Mouse (Mus musculus) small intestine, adult 2 months (tissue): ENCODE measurements at regions not wholly inside any gene's neighbourhood (a gene's known extent, or its start where the extent isn't known, plus 50 kb on each side); places are given as distances from the start of the nearest gene placed in this dataset.

Experiments
- H3K27ac ChIP-seq: fragments of 200-500 bp; 2 replicates; pipeline ENCODE4 v1.5.1; 2012; ENCODE audit warnings: low read depth, low read length, control low read depth, inconsistent platforms; ENCODE audit not compliant: insufficient read depth
- H3K27me3 ChIP-seq: fragments of 200-500 bp; 2 replicates; pipeline ENCODE4 v1.6.1; 2012; ENCODE audit warnings: mild to moderate bottlenecking, moderate library complexity, low read length, inconsistent platforms; ENCODE audit not compliant: control insufficient read depth, insufficient read depth
- H3K36me3 ChIP-seq: fragments of 200-500 bp; 2 replicates; pipeline ENCODE4 v1.6.1; 2012; ENCODE audit warnings: mild to moderate bottlenecking, low read length, control low read depth, inconsistent platforms; ENCODE audit not compliant: control insufficient read depth, insufficient read depth
- H3K4me1 ChIP-seq: fragments of 200-500 bp; 2 replicates; pipeline ENCODE4 v1.6.1; 2012; ENCODE audit warnings: low read length, inconsistent platforms, mixed read lengths; ENCODE audit not compliant: control insufficient read depth, insufficient read depth, insufficient read length
- H3K4me3 ChIP-seq: fragments of 200-500 bp; 2 replicates; pipeline ENCODE4 v1.5.1; 2012; ENCODE audit warnings: low read depth, mild to moderate bottlenecking, control low read depth, inconsistent platforms, low read length, moderate library complexity
- CTCF ChIP-seq: fragments of 200-500 bp; IDR thresholded peaks from 2 replicates; pipeline ENCODE4 v1.5.1; 2012; ENCODE audit warnings: low read depth, mild to moderate bottlenecking, control low read depth, inconsistent platforms, low read length, moderate library complexity, mixed read lengths; ENCODE audit not compliant: insufficient replicate concordance, insufficient read length; ENCODE audit errors: extremely low read depth
- POLR2A ChIP-seq: fragments of 200-500 bp; IDR thresholded peaks from 2 replicates; pipeline ENCODE4 v1.6.1; 2012; ENCODE audit warnings: low read depth, mild to moderate bottlenecking, control low read depth, inconsistent platforms, low read length, moderate library complexity
- WGBS: fragments of 180-500 bp; shearing (Covaris S2); methylation state at CpG from one replicate; pipeline ENCODE4 v1.1.7; 2018; 5-methylcytosine and 5-hydroxymethylcytosine counted together

DNA sequence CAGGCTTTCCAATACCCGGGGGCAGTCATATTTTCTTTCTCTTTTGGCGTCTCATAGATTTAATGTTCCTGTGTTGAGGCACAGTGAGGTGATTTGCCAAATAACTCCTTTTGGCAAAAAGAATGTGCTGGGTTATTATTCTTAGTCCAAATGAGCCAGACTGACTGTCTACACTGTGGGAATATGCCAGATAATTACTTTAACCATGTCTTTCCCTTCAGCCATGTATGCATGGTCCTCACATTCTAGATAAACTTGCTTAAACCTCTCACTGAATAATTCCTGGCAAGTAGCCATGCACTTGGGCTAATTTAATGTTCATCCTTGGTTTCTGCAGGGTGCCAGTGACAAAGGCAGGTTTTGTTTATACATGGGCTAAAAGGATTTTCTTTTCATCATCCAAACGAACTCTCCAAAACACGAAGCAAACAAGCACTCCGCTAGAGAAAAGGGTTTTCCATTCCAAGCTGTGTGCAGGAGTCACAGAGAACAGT, 544.6 kb downstream of the Kcnj2 start:
- Histone ChIP-seq H3K27ac (no peak overlapping the region), H3K36me3 (no peaks in the 10 kb centered on the region), H3K4me3 (no peak overlapping the region), H3K4me1 (no peaks in the 10 kb centered on the region), H3K27me3 (no peaks in the 10 kb centered on the region)
- TF ChIP-seq POLR2A (no peak), CTCF (no peak)
- WGBS, result 70% methylated on average over 5 of the region's 5 CpGs

GRCm38 (mm10) chr11:111643603-111644002, 577.6 kb downstream of the Kcnj2 start:
- H3K27me3 ChIP-seq, result no peaks in the 10 kb centered on the region
- H3K36me3 ChIP-seq, result no peaks in the 10 kb centered on the region
- TF ChIP-seq CTCF, result no peak
- no peak for TF ChIP-seq POLR2A
- 78% methylated on average over 7 of the region's 7 CpGs for WGBS
- H3K27ac ChIP-seq, result no peak overlapping the region
- H3K4me3 ChIP-seq, result no peak overlapping the region
- no peaks in the 10 kb centered on the region for H3K4me1 ChIP-seq

DNA sequence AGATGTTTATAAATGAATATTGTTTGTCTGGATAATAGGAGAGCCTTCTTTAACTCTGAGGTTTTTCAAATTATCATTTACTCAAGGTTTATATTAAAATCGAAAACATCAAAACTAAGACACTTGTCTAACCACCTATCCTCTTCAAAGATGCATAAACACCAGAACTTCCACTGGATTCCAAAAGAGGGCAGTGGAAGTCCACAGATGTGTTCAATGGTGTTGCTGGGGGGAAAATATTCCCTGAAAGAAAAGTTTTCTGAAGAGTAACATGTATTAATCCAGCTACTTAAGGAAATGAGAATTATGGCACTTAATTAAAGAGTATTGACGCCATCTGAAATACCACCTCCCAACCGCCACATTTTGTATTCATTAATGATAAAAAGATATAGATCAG, 586.9 kb downstream of the Kcnj2 start:
- H3K4me3 ChIP-seq, result no peak overlapping the region
- H3K36me3 ChIP-seq, result no peaks in the 10 kb centered on the region
- 42% methylated on average over 3 of the region's 3 CpGs for WGBS
- H3K27me3 ChIP-seq, result no peaks in the 10 kb centered on the region
- TF ChIP-seq POLR2A (no peak), CTCF (no peak)
- no peaks in the 10 kb centered on the region for H3K4me1 ChIP-seq
- H3K27ac ChIP-seq, result no peak overlapping the region

DNA sequence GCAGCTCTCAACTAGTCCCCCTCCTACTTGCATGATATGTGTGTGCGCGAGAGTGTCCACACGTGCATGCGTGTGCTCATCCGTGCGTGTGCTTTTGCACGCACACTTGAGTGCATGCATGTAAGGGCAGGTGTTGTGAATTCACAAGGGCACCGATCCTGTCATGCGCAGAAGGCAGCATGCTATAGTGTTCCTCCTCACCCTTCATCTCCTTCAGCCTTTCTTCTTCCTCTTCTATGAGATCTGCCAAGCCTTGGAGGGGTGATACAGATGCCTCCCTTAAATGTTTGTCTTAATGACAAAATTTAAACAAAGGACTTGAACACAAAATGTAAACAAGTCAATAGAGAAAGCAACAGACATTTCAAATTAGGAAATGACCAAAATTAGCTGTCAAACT, 591.8 kb downstream of the Kcnj2 start:
- H3K4me1 ChIP-seq, result no peaks in the 10 kb centered on the region
- no peak overlapping the region for H3K4me3 ChIP-seq
- WGBS, result 95% methylated on average over 9 of the region's 9 CpGs
- no peaks in the 10 kb centered on the region for H3K27me3 ChIP-seq
- no peaks in the 10 kb centered on the region for H3K36me3 ChIP-seq
- TF ChIP-seq POLR2A (no peak), CTCF (no peak)
- H3K27ac ChIP-seq, result no peak overlapping the region

DNA sequence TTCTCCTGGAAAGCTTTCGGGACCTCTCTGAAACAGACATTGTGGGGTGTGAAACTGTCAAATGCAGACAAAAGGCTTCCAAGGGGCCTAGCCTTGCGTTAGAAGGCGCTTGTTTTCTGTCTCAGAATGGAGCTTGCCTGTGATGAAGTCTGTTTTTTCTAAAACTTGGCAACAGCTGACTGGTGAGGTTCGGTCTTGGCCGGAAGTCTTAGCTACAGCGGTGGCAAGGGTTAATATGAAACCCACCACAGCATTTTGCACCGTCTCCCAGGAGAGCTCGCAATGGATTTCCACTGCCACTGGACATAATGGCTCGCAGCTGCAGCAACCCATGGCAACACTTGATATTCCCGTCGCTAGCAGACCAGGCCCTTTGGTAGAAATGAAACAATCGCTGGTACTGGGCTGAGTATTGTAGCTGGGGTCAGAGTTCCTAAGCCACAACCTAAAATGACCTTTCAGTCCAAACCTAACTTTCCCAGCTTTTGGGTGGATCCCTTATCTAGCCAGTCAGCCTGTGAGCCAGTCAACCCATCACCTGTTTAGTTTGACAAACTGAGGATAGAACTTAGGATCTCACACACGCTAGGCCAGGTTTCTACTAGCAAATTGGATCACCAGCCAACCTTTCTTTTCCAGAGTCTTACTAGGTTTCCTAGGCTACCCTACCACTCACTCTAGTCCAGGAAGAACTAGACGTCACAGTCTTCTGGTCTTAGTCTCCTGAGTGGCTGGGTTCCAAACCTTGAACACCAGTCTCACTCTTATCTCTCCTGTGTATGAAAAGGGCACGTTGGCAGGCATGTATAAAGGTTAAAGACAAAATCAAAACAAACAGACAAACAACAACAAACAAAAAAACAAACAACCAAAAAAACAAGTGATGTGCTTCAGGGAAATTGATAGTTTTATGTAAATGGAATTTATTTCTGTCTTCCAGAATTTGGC, 592.7 kb downstream of the Kcnj2 start:
- Histone ChIP-seq H3K36me3 (no peaks in the 10 kb centered on the region), H3K4me3 (no peak overlapping the region), H3K27ac (no peak overlapping the region), H3K27me3 (no peaks in the 10 kb centered on the region), H3K4me1 (no peaks in the 10 kb centered on the region)
- WGBS, result 77% methylated on average over 15 of the region's 15 CpGs
- TF ChIP-seq POLR2A, result no peak
- no peak for TF ChIP-seq CTCF

- H3K4me1 ChIP-seq, result no peaks in the 10 kb centered on the region
- TF ChIP-seq CTCF, result no peak
- no peak for TF ChIP-seq POLR2A
- 73% methylated on average over 3 of the region's 3 CpGs for WGBS
- no peaks in the 10 kb centered on the region for H3K36me3 ChIP-seq
- H3K27ac ChIP-seq, result no peak overlapping the region
- no peak overlapping the region for H3K4me3 ChIP-seq
- no peaks in the 10 kb centered on the region for H3K27me3 ChIP-seq
Measured at GRCm38 (mm10) chr11:111663269-111663668, 597.3 kb downstream of the Kcnj2 start.

DNA sequence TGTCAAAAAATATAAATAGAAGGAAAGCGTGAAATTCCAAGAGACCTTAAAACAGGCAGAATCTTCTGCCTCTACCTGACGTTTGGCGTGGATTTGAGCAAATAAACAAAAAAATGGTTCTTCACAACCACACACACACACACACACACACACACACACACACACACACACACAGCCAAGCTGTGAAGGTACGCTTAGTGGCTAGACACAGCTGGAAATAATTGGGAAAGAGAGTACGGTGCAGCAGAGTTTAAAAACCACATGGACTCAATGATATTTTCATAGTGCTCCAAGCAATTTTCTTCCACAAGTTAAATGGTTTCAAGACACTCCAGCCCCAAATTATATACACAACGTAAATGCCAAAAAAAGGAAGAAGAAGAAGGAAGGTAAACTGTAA, 600.4 kb downstream of the Kcnj2 start:
- 78% methylated on average over 6 of the region's 6 CpGs for WGBS
- Histone ChIP-seq H3K27me3 (no peaks in the 10 kb centered on the region), H3K36me3 (no peaks in the 10 kb centered on the region), H3K4me1 (no peaks in the 10 kb centered on the region), H3K4me3 (no peak overlapping the region), H3K27ac (no peak overlapping the region)
- no peak for TF ChIP-seq POLR2A
- no peak for TF ChIP-seq CTCF
